Mouse (Mus musculus) liver, embryonic 16.5 days (tissue): ENCODE measurements at regions not wholly inside any gene's neighbourhood (a gene's known extent, or its start where the extent isn't known, plus 50 kb on each side); places are given as distances from the start of the nearest gene placed in this dataset.

ENCODE experiments used
- ATAC-seq: fragments of 200-750 bp; cut with Nextera tagmentation; 2 replicates; pipeline ENCODE4 v1.8.0; 2017; ENCODE audit warnings: low read depth, mild to moderate bottlenecking, moderate number of reproducible peaks, moderate library complexity
- H3K27ac ChIP-seq: fragments of 300-500 bp; sonication (generic); 2 replicates; pipeline ENCODE4 v1.5.1; 2014; ENCODE audit warnings: mild to moderate bottlenecking, low read length
- H3K27me3 ChIP-seq: fragments of 300-500 bp; sonication (generic); 2 replicates; pipeline ENCODE4 v1.6.1; 2014; ENCODE audit warnings: low read depth, low read length, mixed read lengths; ENCODE audit not compliant: control insufficient read depth, insufficient read depth
- H3K36me3 ChIP-seq: fragments of 300-500 bp; sonication (generic); 2 replicates; pipeline ENCODE4 v1.6.1; 2014; ENCODE audit warnings: mild to moderate bottlenecking; ENCODE audit not compliant: control insufficient read depth, insufficient read depth
- H3K4me1 ChIP-seq: fragments of 300-500 bp; sonication (generic); 2 replicates; pipeline ENCODE4 v1.6.1; 2014; ENCODE audit warnings: low read depth, low read length, mixed read lengths; ENCODE audit not compliant: control insufficient read depth
- H3K4me2 ChIP-seq: fragments of 300-500 bp; sonication (generic); 2 replicates; pipeline ENCODE4 v1.6.1; 2014; ENCODE audit warnings: low read depth, low read length, mixed read lengths
- H3K4me3 ChIP-seq: fragments of 300-500 bp; sonication (generic); 2 replicates; pipeline ENCODE4 v1.5.1; 2014; ENCODE audit warnings: low read depth, mild to moderate bottlenecking, low read length
- H3K9ac ChIP-seq: fragments of 300-500 bp; sonication (generic); 2 replicates; pipeline ENCODE4 v1.6.1; 2014; ENCODE audit warnings: low read depth, low read length
- H3K9me3 ChIP-seq: fragments of 300-500 bp; sonication (generic); replicated peaks from 2 replicates; pipeline ENCODE4 v1.6.1; 2016; ENCODE audit warnings: low read length; ENCODE audit not compliant: control insufficient read depth
- WGBS: fragments of 180-500 bp; shearing (Covaris S2); extraction: QIAGEN DNeasy Blood & Tissue Kit; methylation state at CpG from one replicate; pipeline ENCODE4 v1.1.7; 2014; ENCODE audit not compliant: insufficient replicate concordance; 5-methylcytosine and 5-hydroxymethylcytosine counted together

DNA sequence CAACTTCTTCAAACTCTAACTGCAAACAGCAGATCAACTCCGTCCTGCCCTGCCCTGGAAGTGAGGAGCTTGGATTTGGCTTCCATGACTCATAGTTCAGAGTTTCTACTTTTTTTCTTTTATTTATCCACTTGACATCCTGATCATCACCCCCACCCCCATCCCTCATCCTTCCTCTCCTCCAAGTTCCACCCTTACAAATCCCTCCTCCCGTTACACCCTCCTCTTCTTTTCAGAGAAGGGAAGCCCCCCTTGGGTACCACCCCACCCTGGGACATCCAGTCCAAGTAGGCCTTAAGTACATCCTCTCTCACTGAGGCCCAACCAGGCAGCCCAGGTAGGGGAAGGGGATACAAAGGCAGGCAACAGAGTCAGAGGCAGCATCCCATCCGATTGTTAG, 77.3 kb upstream of the Gm45716 start:
- no peak for ATAC-seq
- H3K27me3 ChIP-seq: no peaks in the 10 kb centered on the region
- H3K27ac ChIP-seq: no peak overlapping the region
- 57% methylated on average over 3 of the region's 3 CpGs for WGBS
- no peak overlapping the region for H3K4me3 ChIP-seq
- no peaks in the 10 kb centered on the region for H3K4me1 ChIP-seq
- H3K9me3 ChIP-seq: no peaks in the 10 kb centered on the region
- no peaks in the 10 kb centered on the region for H3K36me3 ChIP-seq
- no peak overlapping the region for H3K4me2 ChIP-seq
- H3K9ac ChIP-seq: no peak overlapping the region

DNA sequence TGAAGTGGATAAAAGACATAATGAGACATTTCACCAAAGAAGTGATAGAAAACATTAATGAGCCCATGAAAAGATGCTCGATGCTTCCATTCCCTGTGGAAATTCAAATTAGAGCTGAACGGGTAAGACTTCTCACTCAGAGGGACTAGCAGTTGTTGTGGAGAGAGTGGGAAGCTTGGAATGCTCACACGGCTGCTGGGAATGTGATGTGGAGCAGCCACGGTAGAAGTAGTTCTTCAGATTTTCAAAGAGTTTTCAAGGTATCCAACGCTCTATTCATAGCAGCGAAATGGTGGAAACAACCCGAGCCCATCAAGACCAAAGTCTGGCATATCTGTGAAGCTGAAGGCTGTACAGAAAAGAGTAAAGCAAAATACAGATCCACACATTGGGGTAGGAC, 75.3 kb upstream of the Gm45716 start:
- H3K4me1 ChIP-seq: no peaks in the 10 kb centered on the region
- no peaks in the 10 kb centered on the region for H3K36me3 ChIP-seq
- H3K27me3 ChIP-seq: no peaks in the 10 kb centered on the region
- 73% methylated on average over 7 of the region's 7 CpGs for WGBS
- no peaks in the 10 kb centered on the region for H3K9me3 ChIP-seq
- no peak overlapping the region for H3K27ac ChIP-seq
- no peak overlapping the region for H3K4me2 ChIP-seq
- H3K4me3 ChIP-seq: no peak overlapping the region
- no peak overlapping the region for H3K9ac ChIP-seq
- ATAC-seq: no peak

DNA sequence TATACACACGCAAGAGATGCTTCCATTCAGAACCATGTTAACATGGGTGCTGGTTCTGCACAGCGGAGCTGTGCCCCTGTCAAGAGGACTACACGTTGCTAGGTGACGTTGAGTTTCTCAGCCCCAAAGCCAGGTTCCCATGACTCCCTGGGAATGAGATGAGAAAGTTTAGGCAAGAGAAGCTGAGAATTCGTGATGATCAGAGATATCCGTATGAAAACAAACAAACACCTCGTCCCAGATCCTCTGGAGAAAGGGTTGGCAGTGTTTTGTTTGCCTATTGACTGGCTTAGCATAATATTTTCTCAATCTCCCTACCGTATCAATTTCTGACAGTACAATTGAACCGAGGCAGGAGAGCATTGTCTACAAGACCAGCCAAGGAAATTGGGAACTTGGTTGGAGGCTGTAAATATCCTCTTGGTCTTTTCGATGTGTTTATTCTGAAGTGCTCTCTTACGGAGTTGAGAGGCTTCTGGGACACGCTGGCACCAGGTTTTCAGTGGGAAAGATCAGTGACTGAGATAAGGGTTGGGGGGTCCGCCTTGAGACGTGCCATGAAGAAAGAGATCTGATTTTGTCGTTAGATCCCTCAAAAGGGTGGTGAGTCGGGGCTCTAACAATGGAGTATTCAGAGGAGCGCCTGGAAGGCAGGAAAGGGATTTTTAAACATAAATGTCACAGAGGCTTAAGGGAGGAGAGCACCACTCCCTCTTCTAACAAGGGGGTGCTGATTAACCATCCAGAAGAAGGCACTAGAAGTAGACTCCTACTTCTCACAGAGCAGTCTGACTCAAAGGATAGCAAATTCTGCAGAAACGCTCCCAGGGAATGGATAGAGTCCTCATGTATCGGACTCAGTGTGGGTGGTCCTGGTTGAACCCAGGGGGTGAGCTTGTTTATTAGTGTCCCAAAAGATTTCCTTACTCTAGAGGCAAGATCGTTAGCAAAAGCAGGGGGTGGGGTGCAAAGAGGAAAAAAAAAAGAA, 70.5 kb upstream of the Gm45716 start:
- H3K27ac ChIP-seq: no peak overlapping the region
- no peaks in the 10 kb centered on the region for H3K9me3 ChIP-seq
- H3K4me1 ChIP-seq: no peaks in the 10 kb centered on the region
- no peaks in the 10 kb centered on the region for H3K36me3 ChIP-seq
- no peaks in the 10 kb centered on the region for H3K27me3 ChIP-seq
- H3K4me3 ChIP-seq: no peak overlapping the region
- H3K4me2 ChIP-seq: no peak overlapping the region
- H3K9ac ChIP-seq: no peak overlapping the region
- no peak for ATAC-seq
- WGBS: 14% methylated on average over 20 of the region's 20 CpGs

DNA sequence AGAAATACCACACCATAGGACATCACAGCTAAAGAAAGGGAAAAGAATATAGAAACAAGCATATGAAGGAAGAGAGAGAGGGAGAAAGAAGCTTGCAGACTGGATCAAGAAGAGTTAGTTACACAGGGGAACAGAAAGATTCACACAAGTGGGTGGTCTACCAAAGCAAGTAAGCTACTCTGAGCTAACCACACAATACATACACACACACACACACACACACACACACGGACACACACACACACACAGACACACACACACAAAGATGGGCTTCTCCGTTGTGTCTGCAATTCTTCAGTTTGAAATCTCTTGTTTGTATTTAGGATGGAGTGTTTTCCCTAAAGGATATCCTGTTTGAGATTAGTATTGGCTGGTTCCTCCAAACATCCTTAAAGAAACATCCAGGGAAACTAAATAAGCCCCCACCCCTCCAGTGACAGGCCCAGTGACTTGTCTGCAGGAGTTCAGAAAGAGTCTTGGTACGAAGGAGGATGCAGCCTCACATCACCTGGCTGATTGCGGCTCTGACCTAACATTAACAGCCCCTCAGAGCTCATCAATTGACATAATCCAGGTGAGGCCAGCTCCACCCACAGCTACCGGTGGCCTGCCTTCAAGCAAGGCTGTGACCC, 69.7 kb upstream of the Gm45716 start:
- WGBS: 29% methylated on average over 5 of the region's 5 CpGs
- ATAC-seq: no peak

DNA sequence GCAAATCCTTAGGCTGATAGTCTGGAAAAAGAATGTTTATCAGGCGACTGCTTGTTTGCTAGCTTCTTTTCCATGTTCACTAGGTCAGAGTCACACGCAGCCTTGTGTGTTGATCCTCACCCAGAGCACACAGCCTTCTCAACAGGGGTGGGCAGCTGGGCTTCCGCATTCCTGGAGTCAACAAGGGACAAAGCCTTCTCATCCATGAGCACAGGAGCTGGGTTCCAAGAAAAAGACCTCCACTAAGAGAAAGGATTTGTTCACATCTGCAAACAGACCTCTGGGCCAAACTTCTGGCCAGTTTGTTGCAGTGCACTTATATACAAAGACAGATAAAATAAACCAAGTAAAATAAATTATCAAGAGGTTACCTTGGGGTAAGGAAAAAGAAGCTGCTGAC, 65.6 kb upstream of the Gm45716 start:
- Histone ChIP-seq H3K36me3 (no peaks in the 10 kb centered on the region), H3K4me3 (no peak overlapping the region), H3K27me3 (no peaks in the 10 kb centered on the region), H3K9ac (no peak overlapping the region), H3K9me3 (no peaks in the 10 kb centered on the region), H3K4me2 (no peak overlapping the region), H3K27ac (no peak overlapping the region), H3K4me1 (no peaks in the 10 kb centered on the region)
- ATAC-seq: no peak
- WGBS: 52% methylated on average over 3 of the region's 3 CpGs

More for the DNA sequence above, 69.7 kb upstream of the Gm45716 start:
- Histone ChIP-seq H3K4me2 (no peak overlapping the region), H3K4me1 (no peaks in the 10 kb centered on the region), H3K9me3 (no peaks in the 10 kb centered on the region), H3K27me3 (no peaks in the 10 kb centered on the region), H3K4me3 (no peak overlapping the region), H3K27ac (no peak overlapping the region), H3K9ac (no peak overlapping the region), H3K36me3 (no peaks in the 10 kb centered on the region)

DNA sequence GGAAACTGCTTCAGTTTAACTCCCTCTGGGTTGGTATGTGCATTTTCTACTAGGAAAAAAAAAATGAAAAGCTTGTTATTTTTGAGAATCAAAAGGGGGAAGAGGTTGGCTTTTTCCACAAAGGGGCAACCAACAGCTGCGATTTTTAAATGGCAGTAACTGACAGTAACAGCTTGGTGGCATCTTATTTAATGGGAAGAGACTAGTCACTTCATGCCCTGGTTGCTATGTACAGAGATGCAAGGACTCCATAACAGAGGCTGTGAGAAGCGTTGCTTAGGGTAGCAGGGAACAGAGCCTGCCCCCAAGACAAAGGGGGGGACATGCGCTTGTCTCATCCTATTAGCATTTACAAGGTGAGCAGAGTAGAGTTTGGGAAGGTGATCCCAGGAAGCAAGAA, 64.8 kb upstream of the Gm45716 start:
- no peaks in the 10 kb centered on the region for H3K9me3 ChIP-seq
- WGBS: 64% methylated on average over 3 of the region's 3 CpGs
- H3K27me3 ChIP-seq: no peaks in the 10 kb centered on the region
- H3K4me2 ChIP-seq: no peak overlapping the region
- H3K4me1 ChIP-seq: no peaks in the 10 kb centered on the region
- H3K36me3 ChIP-seq: no peaks in the 10 kb centered on the region
- no peak overlapping the region for H3K9ac ChIP-seq
- no peak overlapping the region for H3K4me3 ChIP-seq
- H3K27ac ChIP-seq: no peak overlapping the region
- ATAC-seq: no peak

DNA sequence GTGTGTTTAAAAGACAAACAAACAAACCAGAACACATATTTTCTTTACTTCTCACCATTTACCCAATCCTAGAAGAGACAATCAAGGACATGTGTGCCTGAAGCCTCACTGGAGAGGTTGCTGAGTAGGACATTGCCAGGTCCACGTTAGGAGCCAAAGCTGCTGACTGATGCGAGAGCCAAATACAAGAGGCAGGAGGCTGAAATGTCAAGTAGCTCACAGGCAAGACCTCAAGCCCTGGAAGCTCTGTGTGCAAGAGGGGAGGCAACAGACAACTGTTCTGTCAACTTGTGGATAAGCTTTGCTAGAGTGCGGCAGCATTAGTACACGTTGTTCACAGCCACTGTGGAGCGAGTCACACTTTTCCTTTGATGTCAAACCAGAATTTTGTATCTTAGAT, 63.6 kb upstream of the Gm45716 start:
- WGBS: 65% methylated on average over 5 of the region's 5 CpGs
- Histone ChIP-seq H3K27ac (no peak overlapping the region), H3K4me1 (no peaks in the 10 kb centered on the region), H3K27me3 (no peaks in the 10 kb centered on the region), H3K9me3 (no peaks in the 10 kb centered on the region), H3K4me2 (no peak overlapping the region), H3K36me3 (no peaks in the 10 kb centered on the region), H3K9ac (no peak overlapping the region), H3K4me3 (no peak overlapping the region)
- no peak for ATAC-seq

DNA sequence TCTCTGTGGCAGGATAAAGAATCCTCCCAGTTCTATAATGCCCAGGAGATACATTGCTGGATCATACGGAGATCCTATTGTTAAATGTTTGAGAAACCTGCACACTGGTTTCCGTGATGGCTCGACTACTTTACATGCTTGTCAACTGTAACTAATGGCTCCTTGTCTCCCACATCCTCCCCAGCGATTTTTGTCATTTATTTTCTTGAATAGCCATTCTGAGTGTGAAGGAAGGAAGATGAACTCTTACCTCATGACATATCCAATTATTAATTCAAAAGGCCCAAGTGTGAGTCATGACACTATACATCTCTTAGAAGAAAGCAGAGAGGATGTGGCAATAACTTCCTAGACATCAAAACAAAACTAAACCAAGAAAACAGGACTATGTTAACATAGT, 61.2 kb upstream of the Gm45716 start:
- Histone ChIP-seq H3K9me3 (no peaks in the 10 kb centered on the region), H3K36me3 (no peaks in the 10 kb centered on the region), H3K27me3 (no peaks in the 10 kb centered on the region), H3K4me2 (no peak overlapping the region), H3K4me3 (no peak overlapping the region), H3K4me1 (no peaks in the 10 kb centered on the region), H3K27ac (no peak overlapping the region), H3K9ac (no peak overlapping the region)
- 43% methylated on average over 4 of the region's 4 CpGs for WGBS
- no peak for ATAC-seq

DNA sequence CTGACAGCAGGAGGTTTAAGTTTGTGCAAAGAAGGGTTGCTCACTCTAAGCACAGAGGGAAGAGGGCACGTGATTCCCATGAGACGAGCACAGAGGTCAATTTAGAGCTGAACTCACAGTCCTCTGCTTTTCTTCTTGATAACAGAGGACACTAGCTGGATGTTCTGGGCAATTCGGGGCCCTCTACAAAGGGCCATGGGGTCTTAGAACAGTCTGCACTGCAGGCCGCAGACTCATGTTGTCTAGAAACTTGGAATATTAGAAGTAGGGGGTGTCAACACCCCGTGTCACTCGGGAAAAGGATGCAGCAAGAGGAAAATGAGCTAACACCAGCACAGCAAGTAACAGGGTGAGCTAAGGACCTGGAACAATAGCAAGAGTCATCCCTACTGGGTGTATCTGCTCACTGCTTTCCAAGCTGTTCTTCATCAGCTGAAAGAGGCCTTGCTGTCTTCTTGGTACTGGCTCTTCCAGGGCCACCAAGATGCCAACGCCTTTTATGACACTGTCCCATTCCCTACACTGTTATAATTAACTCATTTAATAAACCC, 58.5 kb upstream of the Gm45716 start:
- Histone ChIP-seq H3K27me3 (no peaks in the 10 kb centered on the region), H3K4me2 (no peak overlapping the region), H3K9me3 (no peaks in the 10 kb centered on the region), H3K4me1 (no peaks in the 10 kb centered on the region), H3K4me3 (no peak overlapping the region), H3K36me3 (no peaks in the 10 kb centered on the region), H3K27ac (no peak overlapping the region), H3K9ac (no peak overlapping the region)
- WGBS: 58% methylated on average over 7 of the region's 7 CpGs
- ATAC-seq: no peak
